Mouse (Mus musculus) thymus, adult 2 months (tissue): Measurements from ENCODE around the gene Prap1. TPM values are rescaled to one million over a fixed set of nuclear protein-coding genes. Genes with fewer than 3 reads are reported as not detected.

ENCODE experiments used
- DNase-seq: peaks from one replicate; pipeline ENCODE4 v3.0.0; 2021
- H3K27ac ChIP-seq: fragments of 200-500 bp; 2 replicates; pipeline ENCODE4 v1.5.1; 2012; ENCODE audit warnings: low read length, control low read depth; ENCODE audit not compliant: control insufficient read depth, insufficient read depth
- H3K27me3 ChIP-seq: fragments of 200-500 bp; 2 replicates; pipeline ENCODE4 v1.6.1; 2012; ENCODE audit warnings: mild to moderate bottlenecking, low read length, moderate library complexity, mixed read lengths; ENCODE audit not compliant: control insufficient read depth, insufficient read depth
- H3K36me3 ChIP-seq: fragments of 200-500 bp; 2 replicates; pipeline ENCODE4 v1.6.1; 2012; ENCODE audit warnings: mild to moderate bottlenecking, low read length, moderate library complexity; ENCODE audit not compliant: control insufficient read depth, insufficient read depth
- H3K4me1 ChIP-seq: fragments of 200-500 bp; replicated peaks from 2 replicates; pipeline ENCODE4 v1.6.1; 2012; ENCODE audit warnings: low read length; ENCODE audit not compliant: control insufficient read depth, insufficient read depth
- H3K4me3 ChIP-seq: fragments of 200-500 bp; 2 replicates; pipeline ENCODE4 v1.5.1; 2012; ENCODE audit warnings: mild to moderate bottlenecking, low read length, control low read depth, moderate library complexity; ENCODE audit not compliant: control insufficient read depth, insufficient read depth
- CTCF ChIP-seq: fragments of 200-500 bp; IDR thresholded peaks from 2 replicates; pipeline ENCODE4 v1.5.1; 2012; ENCODE audit warnings: mild to moderate bottlenecking, control low read depth, low read length, moderate library complexity, borderline replicate concordance; ENCODE audit not compliant: control insufficient read depth, poor library complexity, insufficient read depth; ENCODE audit errors: extremely low read depth
- POLR2A ChIP-seq: fragments of 200-500 bp; IDR thresholded peaks from 2 replicates; pipeline ENCODE4 v1.6.1; 2012; ENCODE audit warnings: mild to moderate bottlenecking, low read length, control low read depth, moderate library complexity; ENCODE audit not compliant: control insufficient read depth, poor library complexity, insufficient read depth; ENCODE audit errors: extremely low read depth
- WGBS: fragments of 180-500 bp; shearing (Covaris S2); methylation state at CpG from one replicate; pipeline ENCODE4 v1.1.7; 2018; 5-methylcytosine and 5-hydroxymethylcytosine counted together
- polyA plus RNA-seq: library from polyadenylated mRNA; depleted of rRNA; stranded (reverse); fragments of >200 nt; gene quantifications from 2 replicates; pipeline ENCODE4 v1.2.3, GENCODE M21; 2012

The Prap1 gene
- polyA plus RNA-seq, 1 experiment: 5.2 TPM

- H3K27ac ChIP-seq: no peak overlapping the region
Measured at GRCm38 (mm10) chr7:140101498-140101897, 8.3 kb downstream of the Prap1 start.

GRCm38 (mm10) chr7:140101993-140102860 lies 9.0 kb downstream of the Prap1 start, which contains the start of gene Fuom:
TSS of gene Fuom (minus strand) at chr7:140102441.
- TF ChIP-seq POLR2A (no peak), CTCF (0 out of 2 replicates have a peak, but pooled peaks have one; percentile 20)
- Histone ChIP-seq H3K36me3 (no peaks in the 10 kb centered on the region), H3K4me1 (peaks cover 10% of the 10 kb centered on the region), H3K27ac (no peak within 1 kb of the TSS), H3K4me3 (peak within 1 kb of the TSS; percentile 45), H3K27me3 (no peaks in the 10 kb centered on the region)
- DNase-seq: peak; percentile 86
- 7% methylated on average over 30 of the region's 30 CpGs for WGBS

More at GRCm38 (mm10) chr7:140101498-140101897, 8.3 kb downstream of the Prap1 start:
- peaks cover 10% of the 10 kb centered on the region for H3K4me1 ChIP-seq
- H3K27me3 ChIP-seq: no peaks in the 10 kb centered on the region
- no peaks in the 10 kb centered on the region for H3K36me3 ChIP-seq
- no peak overlapping the region for H3K4me3 ChIP-seq
- no peak for DNase-seq
- no peak for TF ChIP-seq CTCF
- TF ChIP-seq POLR2A: no peak
- WGBS: 95% methylated on average over 10 of the region's 10 CpGs

GRCm38 (mm10) chr7:140104009-140104408 lies 10.8 kb downstream of the Prap1 start:
- TF ChIP-seq CTCF: no peak
- TF ChIP-seq POLR2A: no peak
- H3K4me1 ChIP-seq: peaks cover 10% of the 10 kb centered on the region
- no peak overlapping the region for H3K27ac ChIP-seq
- no peak for DNase-seq
- H3K27me3 ChIP-seq: no peaks in the 10 kb centered on the region
- 92% methylated on average over 4 of the region's 4 CpGs for WGBS
- no peak overlapping the region for H3K4me3 ChIP-seq
- no peaks in the 10 kb centered on the region for H3K36me3 ChIP-seq

GRCm38 (mm10) chr7:140111943-140112342 lies 18.7 kb downstream of the Prap1 start:
- no peak overlapping the region for H3K27ac ChIP-seq
- peaks cover 10% of the 10 kb centered on the region for H3K36me3 ChIP-seq
- H3K4me1 ChIP-seq: peaks cover 6% of the 10 kb centered on the region
- WGBS: 80% methylated on average over 3 of the region's 3 CpGs
- DNase-seq: no peak
- H3K4me3 ChIP-seq: no peak overlapping the region
- no peaks in the 10 kb centered on the region for H3K27me3 ChIP-seq
- no peak for TF ChIP-seq POLR2A
- TF ChIP-seq CTCF: no peak

GRCm38 (mm10) chr7:140115583-140116328 lies 22.6 kb downstream of the Prap1 start, which contains the start of gene Paox:
TSS of gene Paox (plus strand) at chr7:140115799.
- Histone ChIP-seq H3K4me1 (peaks cover 6% of the 10 kb centered on the region), H3K27ac (no peak within 1 kb of the TSS), H3K27me3 (no peaks in the 10 kb centered on the region), H3K4me3 (peak within 1 kb of the TSS; percentile 85), H3K36me3 (no peaks in the 10 kb centered on the region; the same call in none of the 2 replicates)
- TF ChIP-seq CTCF: 0 out of 2 replicates have a peak, but pooled peaks have one; percentile 6
- no peak for TF ChIP-seq POLR2A
- peak; percentile 12 for DNase-seq
- WGBS: 2% methylated on average over 23 of the region's 23 CpGs
